Mouse (Mus musculus): ENCODE results near the gene Crhr2. TPM values are rescaled to one million over a fixed set of nuclear protein-coding genes. Genes with fewer than 3 reads are reported as not detected.
A peak's percentile ranks its signal among the peaks of the same experiment; 100 is the strongest.

Crhr2 gene
- polyA plus RNA-seq, 1 experiment from 2014 or later, result 0.31 TPM

DNA sequence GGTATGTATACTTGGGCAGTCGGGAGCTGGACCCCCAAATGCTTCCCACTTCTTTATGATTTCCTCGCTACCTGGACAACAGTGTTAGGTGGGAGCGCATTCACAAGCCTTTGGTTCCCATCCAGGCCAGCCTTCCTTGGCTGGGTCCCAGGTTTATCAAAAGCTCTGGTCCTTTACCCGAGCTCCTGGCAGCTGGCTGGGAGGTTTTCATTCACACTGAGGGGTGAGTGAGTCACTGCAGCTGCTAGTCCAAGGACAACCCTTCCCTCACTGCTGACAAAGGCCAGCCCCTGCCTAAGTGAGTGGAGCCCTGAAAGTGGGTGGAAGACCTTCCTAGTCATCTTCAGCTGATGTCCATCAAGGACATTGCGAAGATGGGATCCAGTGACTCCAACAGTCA, 34.8 kb downstream of the Crhr2 start:
- Histone ChIP-seq H3K9me3 (ENCODE audit: control insufficient read depth, low read length) (no peaks in the 10 kb centered on the region), H3K9ac (ENCODE audit: low read depth, low read length) (no peak overlapping the region), H3K36me3 (ENCODE audit: control insufficient read depth, insufficient read depth, low read length) (no peaks in the 10 kb centered on the region), H3K27ac (ENCODE audit: low read depth, low read length) (no peak overlapping the region), H3K4me2 (replicated peaks; ENCODE audit: low read depth, low read length) (no peak overlapping the region), H3K4me1 (replicated peaks; ENCODE audit: control insufficient read depth, insufficient read depth, low read length) (no peaks in the 10 kb centered on the region; the same call in 1 of the 2 replicates), H3K4me3 (ENCODE audit: low read depth, low read length) (no peak overlapping the region), H3K27me3 (ENCODE audit: control insufficient read depth, insufficient read depth, low read length) (no peaks in the 10 kb centered on the region)
- WGBS, result 92% methylated on average over 5 of the region's 5 CpGs
- ATAC-seq (ENCODE audit: low FRiP score), result no peak
- DNase-seq (ENCODE audit: low spot score), result no peak

DNA sequence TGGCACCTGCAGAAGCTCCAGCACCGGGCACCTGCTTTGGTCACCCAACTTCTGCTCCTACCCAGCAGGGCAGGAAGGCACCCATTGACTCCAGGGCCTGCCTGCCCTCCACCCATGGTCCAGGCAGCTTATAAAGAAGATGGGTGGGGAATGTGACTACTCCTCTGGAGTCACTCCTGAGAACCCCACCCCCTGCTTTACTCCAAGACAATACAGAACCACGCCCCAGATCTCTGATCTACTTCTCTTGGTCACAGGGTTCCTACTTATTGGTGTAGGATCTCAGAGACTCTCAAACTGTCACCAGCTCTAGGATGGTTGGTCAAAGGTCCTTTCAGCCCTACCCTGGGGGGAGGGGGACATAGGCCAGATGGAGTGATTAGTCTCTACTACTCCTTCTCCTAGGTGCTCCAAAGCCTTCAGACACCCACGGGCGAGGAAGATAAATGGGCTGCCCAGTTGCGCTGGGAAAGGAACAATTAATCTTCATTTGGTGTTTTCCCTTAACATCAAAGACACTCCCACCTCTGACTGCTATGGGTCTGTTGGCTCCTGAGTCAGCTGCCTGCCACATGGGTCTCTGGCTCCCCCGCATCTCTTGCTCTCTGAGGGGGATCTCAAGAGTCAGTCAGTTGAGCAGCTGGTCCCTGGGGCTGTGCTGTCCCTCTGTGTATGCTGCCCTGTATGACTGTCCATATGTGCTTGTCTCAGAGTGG, 39.2 kb downstream of the Crhr2 start:
- H3K4me1 ChIP-seq (replicated peaks; ENCODE audit: control insufficient read depth, insufficient read depth, low read length), result no peaks in the 10 kb centered on the region
- no peak overlapping the region for H3K4me2 ChIP-seq (replicated peaks; ENCODE audit: low read depth, low read length)
- H3K9me3 ChIP-seq (ENCODE audit: control insufficient read depth, low read length), result no peaks in the 10 kb centered on the region
- no peak overlapping the region for H3K27ac ChIP-seq (ENCODE audit: low read depth, low read length)
- H3K27me3 ChIP-seq (ENCODE audit: control insufficient read depth, insufficient read depth, low read length), result no peaks in the 10 kb centered on the region
- ATAC-seq (ENCODE audit: low FRiP score) (peak; percentile 91), DNase-seq (ENCODE audit: low spot score) (peak; percentile 39)
- WGBS, result 65% methylated on average over 6 of the region's 6 CpGs
- H3K36me3 ChIP-seq (ENCODE audit: control insufficient read depth, insufficient read depth, low read length), result no peaks in the 10 kb centered on the region
- H3K9ac ChIP-seq (ENCODE audit: low read depth, low read length), result no peak overlapping the region
- no peak overlapping the region for H3K4me3 ChIP-seq (ENCODE audit: low read depth, low read length)

DNA sequence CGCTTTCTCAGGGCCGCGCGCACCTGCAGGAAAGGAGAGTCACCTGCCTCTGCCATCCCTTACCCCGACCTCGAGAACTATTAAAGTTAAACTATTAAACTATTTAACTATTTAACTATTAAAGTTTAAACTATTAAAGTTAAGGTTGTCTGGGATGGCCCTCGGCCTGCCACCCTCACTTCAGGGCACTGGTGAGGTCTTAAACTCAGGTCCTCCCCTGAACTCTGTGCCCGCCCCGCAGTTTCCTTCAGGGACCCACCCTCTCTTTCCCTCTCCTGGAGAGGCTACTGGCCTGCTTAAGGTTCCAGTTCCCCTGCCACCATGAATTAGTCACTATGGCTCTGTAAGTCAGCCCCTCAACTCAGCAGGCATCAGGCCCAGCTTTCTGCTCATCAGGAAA, 41.4 kb downstream of the Crhr2 start:
- Histone ChIP-seq H3K4me1 (replicated peaks; ENCODE audit: control insufficient read depth, insufficient read depth, low read length) (no peaks in the 10 kb centered on the region), H3K27me3 (ENCODE audit: control insufficient read depth, insufficient read depth, low read length) (no peaks in the 10 kb centered on the region), H3K4me2 (replicated peaks; ENCODE audit: low read depth, low read length) (no peak overlapping the region), H3K9ac (ENCODE audit: low read depth, low read length) (no peak overlapping the region), H3K36me3 (ENCODE audit: control insufficient read depth, insufficient read depth, low read length) (no peaks in the 10 kb centered on the region), H3K9me3 (ENCODE audit: control insufficient read depth, low read length) (no peaks in the 10 kb centered on the region), H3K27ac (ENCODE audit: low read depth, low read length) (no peak overlapping the region), H3K4me3 (ENCODE audit: low read depth, low read length) (no peak overlapping the region)
- DNase-seq (ENCODE audit: low spot score) (no peak), ATAC-seq (ENCODE audit: low FRiP score) (no peak)
- WGBS, result 91% methylated on average over 9 of the region's 9 CpGs

DNA sequence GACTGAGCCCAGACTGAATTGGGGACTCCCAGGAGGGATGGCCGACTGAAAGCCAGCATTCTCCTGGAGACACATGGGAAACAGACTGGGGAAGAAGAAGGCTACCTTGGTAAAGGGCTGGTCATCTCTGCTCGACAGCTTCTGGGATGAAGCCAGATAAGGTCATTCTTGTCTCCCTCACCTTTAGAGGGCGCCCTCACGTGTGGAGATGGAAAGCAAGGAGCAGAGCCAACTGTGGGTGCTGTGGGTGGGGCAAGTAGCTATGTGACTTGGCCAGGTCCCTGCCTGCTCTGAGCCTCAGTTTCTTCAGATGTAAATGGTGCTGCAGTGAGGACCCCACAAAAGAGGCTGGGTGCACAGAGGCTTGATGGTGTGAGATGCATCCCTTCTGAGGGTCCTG, 42.2 kb downstream of the Crhr2 start:
- 35% methylated on average over 4 of the region's 4 CpGs for WGBS
- DNase-seq (ENCODE audit: low spot score), result no peak

GRCm38 (mm10) chr6:55087355-55087754, 45.5 kb downstream of the Crhr2 start:
- Histone ChIP-seq H3K27me3 (ENCODE audit: control insufficient read depth, insufficient read depth, low read length) (no peaks in the 10 kb centered on the region), H3K9me3 (ENCODE audit: control insufficient read depth, low read length) (no peaks in the 10 kb centered on the region), H3K4me1 (replicated peaks; ENCODE audit: control insufficient read depth, insufficient read depth, low read length) (no peaks in the 10 kb centered on the region), H3K4me3 (ENCODE audit: low read depth, low read length) (no peak overlapping the region), H3K9ac (ENCODE audit: low read depth, low read length) (no peak overlapping the region), H3K4me2 (replicated peaks; ENCODE audit: low read depth, low read length) (no peak overlapping the region), H3K27ac (ENCODE audit: low read depth, low read length) (no peak overlapping the region), H3K36me3 (ENCODE audit: control insufficient read depth, insufficient read depth, low read length) (no peaks in the 10 kb centered on the region)
- WGBS, result 61% methylated on average over 4 of the region's 4 CpGs
- ATAC-seq (ENCODE audit: low FRiP score), result no peak
- DNase-seq (ENCODE audit: low spot score), result no peak

More for the DNA sequence above, 42.2 kb downstream of the Crhr2 start:
- Histone ChIP-seq H3K9me3 (ENCODE audit: control insufficient read depth, low read length) (no peaks in the 10 kb centered on the region), H3K4me1 (replicated peaks; ENCODE audit: control insufficient read depth, insufficient read depth, low read length) (no peaks in the 10 kb centered on the region), H3K36me3 (ENCODE audit: control insufficient read depth, insufficient read depth, low read length) (no peaks in the 10 kb centered on the region), H3K4me3 (ENCODE audit: low read depth, low read length) (no peak overlapping the region), H3K27ac (ENCODE audit: low read depth, low read length) (no peak overlapping the region), H3K4me2 (replicated peaks; ENCODE audit: low read depth, low read length) (no peak overlapping the region), H3K9ac (ENCODE audit: low read depth, low read length) (no peak overlapping the region), H3K27me3 (ENCODE audit: control insufficient read depth, insufficient read depth, low read length) (no peaks in the 10 kb centered on the region)
- no peak for ATAC-seq (ENCODE audit: low FRiP score)

- DNase-seq (ENCODE audit: low spot score) (no peak), ATAC-seq (ENCODE audit: low FRiP score) (no peak)
- no peak overlapping the region for H3K27ac ChIP-seq (ENCODE audit: low read depth, low read length)
- no peaks in the 10 kb centered on the region for H3K9me3 ChIP-seq (ENCODE audit: control insufficient read depth, low read length)
- no peaks in the 10 kb centered on the region for H3K4me1 ChIP-seq (replicated peaks; ENCODE audit: control insufficient read depth, insufficient read depth, low read length)
- H3K9ac ChIP-seq (ENCODE audit: low read depth, low read length), result no peak overlapping the region
- no peak overlapping the region for H3K4me2 ChIP-seq (replicated peaks; ENCODE audit: low read depth, low read length)
- 85% methylated on average over 7 of the region's 7 CpGs for WGBS
- H3K36me3 ChIP-seq (ENCODE audit: control insufficient read depth, insufficient read depth, low read length), result no peaks in the 10 kb centered on the region
- H3K4me3 ChIP-seq (ENCODE audit: low read depth, low read length), result no peak overlapping the region
- no peaks in the 10 kb centered on the region for H3K27me3 ChIP-seq (ENCODE audit: control insufficient read depth, insufficient read depth, low read length)
These were observed 50.4 kb downstream of the Crhr2 start for GRCm38 (mm10) chr6:55082261-55083051.

DNA sequence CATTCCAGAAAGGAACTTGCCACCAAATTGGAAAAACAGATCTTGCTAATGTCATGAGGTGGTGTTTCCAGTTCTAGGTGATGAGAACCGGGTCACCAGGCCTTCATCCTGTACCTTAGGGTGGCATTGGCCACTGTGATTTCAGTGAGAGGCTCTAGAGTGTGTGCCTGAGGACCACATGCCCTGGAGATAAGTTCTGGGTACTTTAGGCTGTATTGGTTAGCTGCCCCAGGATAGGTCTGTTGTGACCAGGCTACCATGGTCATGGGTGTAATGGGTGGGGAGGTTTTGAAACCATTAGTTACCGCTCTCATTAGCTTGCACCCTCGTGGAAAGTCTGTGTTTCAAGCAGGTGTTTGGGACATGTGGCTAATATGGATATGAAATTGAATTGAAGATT, 51.4 kb downstream of the Crhr2 start:
- H3K36me3 ChIP-seq (ENCODE audit: control insufficient read depth, insufficient read depth, low read length), result 0 out of 2 replicates have a peak, but pooled peaks cover 2% of the 10 kb centered on the region
- H3K4me1 ChIP-seq (replicated peaks; ENCODE audit: control insufficient read depth, insufficient read depth, low read length), result no peaks in the 10 kb centered on the region
- 89% methylated on average over 3 of the region's 3 CpGs for WGBS
- no peak overlapping the region for H3K9ac ChIP-seq (ENCODE audit: low read depth, low read length)
- no peaks in the 10 kb centered on the region for H3K27me3 ChIP-seq (ENCODE audit: control insufficient read depth, insufficient read depth, low read length)
- ATAC-seq (ENCODE audit: low FRiP score), result no peak
- H3K27ac ChIP-seq (ENCODE audit: low read depth, low read length), result no peak overlapping the region
- H3K4me3 ChIP-seq (ENCODE audit: low read depth, low read length), result no peak overlapping the region
- H3K4me2 ChIP-seq (replicated peaks; ENCODE audit: low read depth, low read length), result no peak overlapping the region
- H3K9me3 ChIP-seq (ENCODE audit: control insufficient read depth, low read length), result no peaks in the 10 kb centered on the region
- DNase-seq (ENCODE audit: low spot score), result no peak

DNA sequence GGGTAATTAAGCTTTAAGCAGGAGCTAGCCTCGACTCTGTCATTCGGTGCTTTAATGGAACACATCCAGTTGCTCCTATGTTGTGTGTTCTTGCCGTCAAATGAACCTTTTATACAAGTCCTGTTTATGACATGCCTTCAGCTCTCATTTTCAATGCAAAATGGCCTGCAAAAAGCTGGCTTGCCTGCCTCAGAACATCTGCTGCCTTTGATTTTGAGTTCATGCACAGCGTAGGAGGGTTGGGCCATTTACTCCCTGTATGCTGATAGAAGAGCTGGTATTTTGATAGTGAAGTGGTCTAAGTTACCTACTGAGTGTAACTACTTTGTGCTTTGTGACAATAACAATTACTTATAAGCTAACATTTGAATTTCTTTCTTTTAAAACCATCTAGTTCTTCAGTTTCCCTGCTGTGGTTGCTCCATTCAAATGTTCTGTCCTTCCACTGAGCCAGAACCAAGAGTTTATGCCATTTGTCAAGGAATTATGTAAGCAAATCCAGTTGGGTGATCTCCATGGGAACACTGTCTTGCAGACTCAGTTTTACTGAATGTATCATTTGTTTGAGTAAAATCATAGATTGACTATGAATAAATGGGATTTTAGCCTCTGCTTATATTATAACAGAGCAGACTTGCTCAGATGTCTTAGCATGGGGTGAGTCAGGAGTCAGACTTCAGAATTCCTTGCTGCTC, 56.1 kb downstream of the Crhr2 start:
- H3K36me3 ChIP-seq (ENCODE audit: control insufficient read depth, insufficient read depth, low read length), result 0 out of 2 replicates have a peak, but pooled peaks cover 2% of the 10 kb centered on the region
- H3K4me2 ChIP-seq (replicated peaks; ENCODE audit: low read depth, low read length), result no peak overlapping the region
- no peaks in the 10 kb centered on the region for H3K27me3 ChIP-seq (ENCODE audit: control insufficient read depth, insufficient read depth, low read length)
- H3K4me3 ChIP-seq (ENCODE audit: low read depth, low read length), result no peak overlapping the region
- H3K9ac ChIP-seq (ENCODE audit: low read depth, low read length), result no peak overlapping the region
- no peak for ATAC-seq (ENCODE audit: low FRiP score)
- no peak overlapping the region for H3K27ac ChIP-seq (ENCODE audit: low read depth, low read length)
- H3K4me1 ChIP-seq (replicated peaks; ENCODE audit: control insufficient read depth, insufficient read depth, low read length), result no peaks in the 10 kb centered on the region
- no peak for DNase-seq (ENCODE audit: low spot score)
- no peaks in the 10 kb centered on the region for H3K9me3 ChIP-seq (ENCODE audit: control insufficient read depth, low read length)
- WGBS, result 91% methylated on average over 4 of the region's 4 CpGs

All from hindbrain, embryonic 11.5 days (tissue).